Mouse (Mus musculus) neural tube, embryonic 10.5 days (tissue): ENCODE measurements around the gene Tiam1.
A peak's percentile ranks its signal among the peaks of the same experiment; 100 is the strongest.

Experiments
- DNase-seq: peaks from one replicate; pipeline ENCODE4 v3.0.0-alpha.2; 2017; ENCODE audit warnings: low spot score; ENCODE audit errors: extremely low spot score

The Tiam1 gene

GRCm38 (mm10) chr16:90143760-90144516, at the start of gene Tiam1:
Gene Tiam1, minus strand, starts transcription at chr16:90143769.
- DNase-seq: peak; percentile 98

GRCm38 (mm10) chr16:90191289-90191688, 47.7 kb upstream of the Tiam1 start:
- no peak for DNase-seq

GRCm38 (mm10) chr16:90187453-90187852, 43.9 kb upstream of the Tiam1 start:
- peak; percentile 38 for DNase-seq

GRCm38 (mm10) chr16:90185928-90186588, 42.5 kb upstream of the Tiam1 start:
- peak; percentile 79 for DNase-seq

GRCm38 (mm10) chr16:90184135-90184534, 40.6 kb upstream of the Tiam1 start:
- DNase-seq: no peak

- DNase-seq: no peak
Measured at GRCm38 (mm10) chr16:90181673-90182072, 38.1 kb upstream of the Tiam1 start.

- DNase-seq: no peak
Measured at GRCm38 (mm10) chr16:90180975-90181374, 37.4 kb upstream of the Tiam1 start.

- DNase-seq: no peak
Measured at GRCm38 (mm10) chr16:90179892-90180291, 36.3 kb upstream of the Tiam1 start.

GRCm38 (mm10) chr16:90178404-90178803, 34.8 kb upstream of the Tiam1 start:
- no peak for DNase-seq

- no peak for DNase-seq
Measured at GRCm38 (mm10) chr16:90177425-90177824, 33.9 kb upstream of the Tiam1 start.

GRCm38 (mm10) chr16:90176472-90176871, 32.9 kb upstream of the Tiam1 start:
- no peak for DNase-seq

- DNase-seq: no peak
Measured at GRCm38 (mm10) chr16:90171416-90171815, 27.8 kb upstream of the Tiam1 start.

- DNase-seq: no peak
Measured at GRCm38 (mm10) chr16:90170676-90171075, 27.1 kb upstream of the Tiam1 start.

GRCm38 (mm10) chr16:90169863-90170630, 26.5 kb upstream of the Tiam1 start:
- no peak for DNase-seq

GRCm38 (mm10) chr16:90167646-90168045, 24.1 kb upstream of the Tiam1 start:
- peak; percentile 80 for DNase-seq

GRCm38 (mm10) chr16:90165435-90165834, 21.9 kb upstream of the Tiam1 start:
- no peak for DNase-seq

GRCm38 (mm10) chr16:90164942-90165341, 21.4 kb upstream of the Tiam1 start:
- no peak for DNase-seq

GRCm38 (mm10) chr16:90155080-90155479, 11.5 kb upstream of the Tiam1 start:
- DNase-seq: no peak

GRCm38 (mm10) chr16:90150820-90151219, 7.3 kb upstream of the Tiam1 start:
- DNase-seq: no peak

- DNase-seq: no peak
Measured at GRCm38 (mm10) chr16:90150126-90150525, 6.6 kb upstream of the Tiam1 start.

GRCm38 (mm10) chr16:90149335-90149734, 5.8 kb upstream of the Tiam1 start:
- no peak for DNase-seq

GRCm38 (mm10) chr16:90145244-90145643, 1.7 kb upstream of the Tiam1 start:
- no peak for DNase-seq
